Comparison of ENCODE assay signal across 20 mouse cellular contexts in genomic region chr5:72335873-72336272, GRCm38 (mm10).
DNase-seq lines count a peak whose midpoint lies in the region; ATAC-seq and TF ChIP-seq lines count a peak whose summit lies in the region.
"Had no signal": no experiment of that assay in that cellular context is flagged by ENCODE, and none has a peak within 500 bp of the region (broad histone marks: within the 10 kb centered on the region; RNA-seq: fewer than 3 reads in every experiment).

No protein-coding gene starts in this region.

- no peak for TF ChIP-seq EP300 in CH12.LX (IDR thresholded peaks at IDR 0.05; ENCODE audit: low read length)

- dilution Hi-C loops in CH12.LX (cut with MboI; ENCODE audit: extremely low pct_ligation_motif_present, extremely low pct_unique_long_range_greater_than_20kb, low sequenced_read_pairs): no loop called here

- no peak overlapping the region for H3K4me3 ChIP-seq in CH12.LX (replicated peaks in 1 of 3; ENCODE audit: low read depth in 2 of 3, low read length in 2 of 3, poor library complexity in 1 of 3)
- H3K4me3 ChIP-seq in ES-E14 (ENCODE audit: insufficient read depth in 1 of 2, low read depth in 1 of 2, low read length in 2 of 2, poor library complexity in 1 of 2, severe bottlenecking in 1 of 2): no peak overlapping the region
- no peak overlapping the region for H3K4me3 ChIP-seq in midbrain, embryonic 14.5 days (replicated peaks; ENCODE audit: low read depth, low read length)

- in situ Hi-C loops in CH12.LX (cut with MboI; ENCODE audit: low pct_ligation_motif_present, low pct_unique_long_range_greater_than_20kb, low sequenced_read_pairs): loop anchor here (25.0 kb wide), 1 partner anchor 376 kb away; no protein-coding TSS in a partner anchor
- in situ Hi-C loops in ES-E14 (cut with MboI; ENCODE audit: low sequenced_read_pairs in 2 of 2, unreplicated experiment in 2 of 2): no loop called here

- H3K9me3 ChIP-seq in CH12.LX (replicated peaks; ENCODE audit: low read length) (no peaks in the 10 kb centered on the region), ES-E14 (ENCODE audit: control insufficient read depth, insufficient read depth, low read depth, low read length) (no peaks in the 10 kb centered on the region)
- H3K9me3 ChIP-seq in midbrain, embryonic 14.5 days (ENCODE audit: control insufficient read depth, low read length): no peaks in the 10 kb centered on the region
- H3K9me3 ChIP-seq: G1E had no signal

- H3K4me1 ChIP-seq in CH12.LX (ENCODE audit: control insufficient read depth in 1 of 2, insufficient read depth in 2 of 2): no peaks in the 10 kb centered on the region
- H3K4me1 ChIP-seq in ES-E14 (ENCODE audit: control insufficient read depth in 2 of 2, insufficient read depth in 2 of 2, low read length in 2 of 2, poor library complexity in 1 of 2): no peaks in the 10 kb centered on the region
- peaks cover 5% of the 10 kb centered on the region; the same call in 1 of the 2 replicates for H3K4me1 ChIP-seq in midbrain, embryonic 14.5 days (ENCODE audit: control insufficient read depth, insufficient read depth, low read length)

- ATAC-seq in monocyte, adult 5-6 weeks (replicated peaks; ENCODE audit: insufficient number of reproducible peaks, low FRiP score, low TSS enrichment, poor library complexity, severe bottlenecking): no peak
- ATAC-seq in midbrain, embryonic 14.5 days (ENCODE audit: low FRiP score, low TSS enrichment): no peak
- ATAC-seq: activated CD4-positive, CD25-positive, alpha-beta regulatory T cell, adult 4 months; CD4-positive, CD25-positive, alpha-beta regulatory T cell, adult 4 months; Patski had no signal

- DNase-seq in CH12.LX (ENCODE audit: extremely low read depth) (no peak), ES-E14 (ENCODE audit: low read depth, low spot score) (no peak)
- no peak for DNase-seq in midbrain, embryonic 14.5 days
- DNase-seq: adrenal gland, adult 2 months; adrenal gland, adult 8-10 months; adrenal gland, postnatal 10 days; adrenal gland, postnatal 14 days; adrenal gland, postnatal 25 days; adrenal gland, postnatal 36 days; B cell, adult 2 months; cerebellum, adult 11 months; cerebellum, adult 11-12 months; cerebellum, adult 18-20 months; cerebellum, adult 2 months; cerebellum, adult 8-10 months had no signal

- no peaks in the 10 kb centered on the region for H3K36me3 ChIP-seq in CH12.LX (replicated peaks in 1 of 2; ENCODE audit: control insufficient read depth in 1 of 2, insufficient read depth in 1 of 2, low read length in 1 of 2)
- no peaks in the 10 kb centered on the region for H3K36me3 ChIP-seq in ES-E14 (ENCODE audit: control insufficient read depth, insufficient read depth, low read length, poor library complexity, severe bottlenecking)
- no peaks in the 10 kb centered on the region for H3K36me3 ChIP-seq in midbrain, embryonic 14.5 days (ENCODE audit: control insufficient read depth, insufficient read depth, low read length)
- H3K36me3 ChIP-seq: G1E had no signal

- no peaks in the 10 kb centered on the region for H3K27me3 ChIP-seq in CH12.LX (replicated peaks)
- no peaks in the 10 kb centered on the region for H3K27me3 ChIP-seq in midbrain, embryonic 14.5 days (ENCODE audit: control insufficient read depth, insufficient read depth, low read length)
- H3K27me3 ChIP-seq: Patski had no signal

- H3K79me2 ChIP-seq in CH12.LX (replicated peaks; ENCODE audit: control insufficient read depth, extremely low read depth, insufficient read depth, poor library complexity, severe bottlenecking): no peaks in the 10 kb centered on the region

- H3K9ac ChIP-seq in CH12.LX (ENCODE audit: insufficient read depth, low read depth) (no peak overlapping the region), ES-E14 (ENCODE audit: insufficient read depth, low read depth, low read length, poor library complexity, severe bottlenecking) (no peak overlapping the region)
- no peak overlapping the region for H3K9ac ChIP-seq in midbrain, embryonic 14.5 days (replicated peaks; ENCODE audit: low read length)

- H3K27ac ChIP-seq in CH12.LX (ENCODE audit: insufficient read depth, low read depth) (no peak overlapping the region), ES-E14 (ENCODE audit: insufficient read depth, low read depth, low read length, poor library complexity, severe bottlenecking) (no peak overlapping the region)
- no peak overlapping the region for H3K27ac ChIP-seq in midbrain, embryonic 14.5 days (replicated peaks; ENCODE audit: low read depth, low read length)

- WGBS in midbrain, embryonic 14.5 days: 86% methylated on average over 5 of the region's 5 CpGs

- no peak overlapping the region for H3K4me2 ChIP-seq in CH12.LX (ENCODE audit: insufficient read depth, low read depth, poor library complexity, severe bottlenecking)
- no peak overlapping the region for H3K4me2 ChIP-seq in midbrain, embryonic 14.5 days (ENCODE audit: low read length)

- TF ChIP-seq POLR2A in CH12.LX (IDR thresholded peaks at IDR 0.05; ENCODE audit: low read depth, low read length): no peak

- TF ChIP-seq CTCF in CH12.LX (conservative IDR thresholded peaks at IDR 0.05 in 1 of 2, IDR thresholded peaks at IDR 0.05 in 1 of 2; ENCODE audit: low read depth in 2 of 2, low read length in 2 of 2): no peak

- no peak for TF ChIP-seq RAD21 in CH12.LX (IDR thresholded peaks at IDR 0.05; ENCODE audit: low read depth, low read length)

TF ChIP-seq in CH12.LX, 34 proteins besides CTCF, POLR2A, EP300 and RAD21:
- TF ChIP-seq ZKSCAN1 (IDR thresholded peaks at IDR 0.05; ENCODE audit: borderline replicate concordance, low read depth, low read length) (no peak), ETS1 (conservative IDR thresholded peaks at IDR 0.05; ENCODE audit: low read depth, low read length) (no peak), NRF1 (IDR thresholded peaks at IDR 0.05; ENCODE audit: low read depth, low read length) (no peak), ZNF384 (IDR thresholded peaks at IDR 0.05; ENCODE audit: low read depth, low read length) (no peak), MAFK (IDR thresholded peaks at IDR 0.05; ENCODE audit: insufficient replicate concordance, low read length) (peak; percentile 93), ZMIZ1 (IDR thresholded peaks at IDR 0.05; ENCODE audit: low read depth, low read length) (no peak)

TF ChIP-seq in ES-E14, 5 proteins besides CTCF, POLR2A, EP300 and RAD21:
- no peak for TF ChIP-seq ZC3H11A (IDR thresholded peaks at IDR 0.05; ENCODE audit: borderline replicate concordance, low read depth, low read length)
- TF ChIP-seq MAFK (IDR thresholded peaks at IDR 0.05; ENCODE audit: insufficient read depth, low read depth, low read length): peak; percentile 80
